Mouse (Mus musculus): ENCODE results near the gene Med12l. TPM values are rescaled to one million over a fixed set of nuclear protein-coding genes. Genes with fewer than 3 reads are reported as not detected.

Gene Med12l
- total and polyA plus RNA-seq, 2 experiments from 2014 or later, result 3.3 to 20.5 TPM

GRCm38 (mm10) chr3:59125783-59126555 lies 120.3 kb downstream of the Med12l start:
- H3K4me3 ChIP-seq (ENCODE audit: low read length), result no peak overlapping the region
- no peaks in the 10 kb centered on the region for H3K4me1 ChIP-seq (ENCODE audit: insufficient read depth, low read length)
- H3K27ac ChIP-seq, result no peak overlapping the region
- no peak for DNase-seq (ENCODE audit: low spot score)
- no peaks in the 10 kb centered on the region for H3K9me3 ChIP-seq (ENCODE audit: low read length)
- WGBS, result 65% methylated on average over 7 of the region's 7 CpGs
- H3K27me3 ChIP-seq (ENCODE audit: insufficient read depth, low read length), result no peaks in the 10 kb centered on the region
- TF ChIP-seq CTCF (IDR thresholded peaks at IDR 0.05; ENCODE audit: low read depth), result no peak
- H3K36me3 ChIP-seq (ENCODE audit: insufficient read depth, low read length), result no peaks in the 10 kb centered on the region; the same call in 1 of the 2 replicates
- H3K4me2 ChIP-seq (ENCODE audit: low read depth, low read length), result no peak overlapping the region
- ATAC-seq, result no peak
- no peak overlapping the region for H3K9ac ChIP-seq (replicated peaks; ENCODE audit: low read length)

- no peak for ATAC-seq
- no peaks in the 10 kb centered on the region for H3K9me3 ChIP-seq (ENCODE audit: low read length)
- no peak for DNase-seq (ENCODE audit: low spot score)
- TF ChIP-seq CTCF (IDR thresholded peaks at IDR 0.05; ENCODE audit: low read depth), result no peak
- H3K4me3 ChIP-seq (ENCODE audit: low read length), result no peak overlapping the region
- H3K36me3 ChIP-seq (ENCODE audit: insufficient read depth, low read length), result peaks cover 3% of the 10 kb centered on the region; the same call in 1 of the 2 replicates
- H3K9ac ChIP-seq (replicated peaks; ENCODE audit: low read length), result no peak overlapping the region
- no peaks in the 10 kb centered on the region for H3K4me1 ChIP-seq (ENCODE audit: insufficient read depth, low read length)
- no peak overlapping the region for H3K27ac ChIP-seq
- no peaks in the 10 kb centered on the region for H3K27me3 ChIP-seq (ENCODE audit: insufficient read depth, low read length)
- WGBS, result 78% methylated on average over 20 of the region's 20 CpGs
- H3K4me2 ChIP-seq (ENCODE audit: low read depth, low read length), result no peak overlapping the region
These were observed 123.1 kb downstream of the Med12l start for GRCm38 (mm10) chr3:59128681-59129080.

- no peak for TF ChIP-seq CTCF (IDR thresholded peaks at IDR 0.05; ENCODE audit: low read depth)
- H3K36me3 ChIP-seq (ENCODE audit: insufficient read depth, low read length), result peaks cover 3% of the 10 kb centered on the region; the same call in 1 of the 2 replicates
- no peak overlapping the region for H3K4me3 ChIP-seq (ENCODE audit: low read length)
- no peaks in the 10 kb centered on the region for H3K27me3 ChIP-seq (ENCODE audit: insufficient read depth, low read length)
- ATAC-seq, result no peak
- 81% methylated on average over 3 of the region's 3 CpGs for WGBS
- no peak overlapping the region for H3K9ac ChIP-seq (replicated peaks; ENCODE audit: low read length)
- no peaks in the 10 kb centered on the region for H3K4me1 ChIP-seq (ENCODE audit: insufficient read depth, low read length)
- H3K4me2 ChIP-seq (ENCODE audit: low read depth, low read length), result no peak overlapping the region
- DNase-seq (ENCODE audit: low spot score), result no peak
- H3K27ac ChIP-seq, result no peak overlapping the region
- no peaks in the 10 kb centered on the region for H3K9me3 ChIP-seq (ENCODE audit: low read length)
These were observed 123.9 kb downstream of the Med12l start for GRCm38 (mm10) chr3:59129547-59129946.

GRCm38 (mm10) chr3:59130431-59130830 lies 124.8 kb downstream of the Med12l start:
- no peaks in the 10 kb centered on the region for H3K27me3 ChIP-seq (ENCODE audit: insufficient read depth, low read length)
- no peak overlapping the region for H3K27ac ChIP-seq
- WGBS, result 59% methylated on average over 8 of the region's 8 CpGs
- peaks cover 3% of the 10 kb centered on the region; the same call in 1 of the 2 replicates for H3K36me3 ChIP-seq (ENCODE audit: insufficient read depth, low read length)
- DNase-seq (ENCODE audit: low spot score) (no peak), ATAC-seq (no peak)
- no peak for TF ChIP-seq CTCF (IDR thresholded peaks at IDR 0.05; ENCODE audit: low read depth)
- H3K4me1 ChIP-seq (ENCODE audit: insufficient read depth, low read length), result no peaks in the 10 kb centered on the region
- no peak overlapping the region for H3K9ac ChIP-seq (replicated peaks; ENCODE audit: low read length)
- H3K9me3 ChIP-seq (ENCODE audit: low read length), result no peaks in the 10 kb centered on the region
- no peak overlapping the region for H3K4me2 ChIP-seq (ENCODE audit: low read depth, low read length)
- H3K4me3 ChIP-seq (ENCODE audit: low read length), result no peak overlapping the region

GRCm38 (mm10) chr3:59131081-59131480 lies 125.5 kb downstream of the Med12l start:
- Histone ChIP-seq H3K36me3 (ENCODE audit: insufficient read depth, low read length) (peaks cover 3% of the 10 kb centered on the region; the same call in 1 of the 2 replicates), H3K9me3 (ENCODE audit: low read length) (no peaks in the 10 kb centered on the region), H3K27ac (no peak overlapping the region), H3K4me1 (ENCODE audit: insufficient read depth, low read length) (no peaks in the 10 kb centered on the region), H3K4me2 (ENCODE audit: low read depth, low read length) (no peak overlapping the region), H3K4me3 (ENCODE audit: low read length) (no peak overlapping the region), H3K9ac (replicated peaks; ENCODE audit: low read length) (no peak overlapping the region), H3K27me3 (ENCODE audit: insufficient read depth, low read length) (no peaks in the 10 kb centered on the region)
- DNase-seq (ENCODE audit: low spot score) (no peak), ATAC-seq (no peak)
- WGBS, result 71% methylated on average over 4 of the region's 4 CpGs
- TF ChIP-seq CTCF (IDR thresholded peaks at IDR 0.05; ENCODE audit: low read depth), result no peak

- Histone ChIP-seq H3K36me3 (ENCODE audit: insufficient read depth, low read length) (peaks cover 3% of the 10 kb centered on the region; the same call in 1 of the 2 replicates), H3K4me3 (ENCODE audit: low read length) (no peak overlapping the region), H3K4me2 (ENCODE audit: low read depth, low read length) (no peak overlapping the region), H3K4me1 (ENCODE audit: insufficient read depth, low read length) (no peaks in the 10 kb centered on the region), H3K9me3 (ENCODE audit: low read length) (no peaks in the 10 kb centered on the region), H3K27ac (no peak overlapping the region), H3K27me3 (ENCODE audit: insufficient read depth, low read length) (no peaks in the 10 kb centered on the region), H3K9ac (replicated peaks; ENCODE audit: low read length) (no peak overlapping the region)
- ATAC-seq (no peak), DNase-seq (ENCODE audit: low spot score) (no peak)
- 89% methylated on average over 4 of the region's 4 CpGs for WGBS
- TF ChIP-seq CTCF (IDR thresholded peaks at IDR 0.05; ENCODE audit: low read depth), result no peak
These were observed 126.3 kb downstream of the Med12l start for GRCm38 (mm10) chr3:59131966-59132365.

- 88% methylated on average over 5 of the region's 5 CpGs for WGBS
These were observed 127.6 kb downstream of the Med12l start for GRCm38 (mm10) chr3:59133189-59133588.

More at GRCm38 (mm10) chr3:59133189-59133588, 127.6 kb downstream of the Med12l start:
- Histone ChIP-seq H3K9me3 (ENCODE audit: low read length) (no peaks in the 10 kb centered on the region), H3K27ac (no peak overlapping the region), H3K4me2 (ENCODE audit: low read depth, low read length) (no peak overlapping the region), H3K4me3 (ENCODE audit: low read length) (no peak overlapping the region), H3K27me3 (ENCODE audit: insufficient read depth, low read length) (no peaks in the 10 kb centered on the region), H3K36me3 (ENCODE audit: insufficient read depth, low read length) (peaks cover 3% of the 10 kb centered on the region; the same call in 1 of the 2 replicates), H3K4me1 (ENCODE audit: insufficient read depth, low read length) (no peaks in the 10 kb centered on the region), H3K9ac (replicated peaks; ENCODE audit: low read length) (no peak overlapping the region)
- no peak for TF ChIP-seq CTCF (IDR thresholded peaks at IDR 0.05; ENCODE audit: low read depth)
- DNase-seq (ENCODE audit: low spot score) (no peak), ATAC-seq (no peak)

All from hindbrain, postnatal 0 days (tissue).